Mouse (Mus musculus): ENCODE measurements around the gene 1700067K01Rik.

Gene 1700067K01Rik

GRCm38 (mm10) chr8:84053229-84053628 is 51.9 kb downstream of the 1700067K01Rik start:
- no peak for DNase-seq (ENCODE audit: low spot score)

Measured in layer of hippocampus, adult 9-10 months (tissue).